Mouse (Mus musculus): ENCODE results near the gene Tubb1. TPM values are rescaled to one million over a fixed set of nuclear protein-coding genes. Genes with fewer than 3 reads are reported as not detected.

Tubb1 gene
- total RNA-seq, 2 experiments from 2014 or later: not detected

GRCm38 (mm10) chr2:174473550-174473927, 23.0 kb downstream of the Tubb1 start:
- TF ChIP-seq CTCF (IDR thresholded peaks at IDR 0.05): no peak
- Histone ChIP-seq H3K27ac (no peak overlapping the region), H3K4me3 (no peak overlapping the region)
- DNase-seq (ENCODE audit: extremely low spot score in 1 of 2, low spot score in 2 of 2): no peak
- intact Hi-C loops (cut with DNase I): loop anchor here (2.0 to 5.0 kb wide), 2 partner anchors 147 to 199 kb away; no protein-coding TSS in a partner anchor

- intact Hi-C loops (cut with DNase I): no loop called here
- Histone ChIP-seq H3K27ac (no peak overlapping the region), H3K4me3 (no peak overlapping the region)
- DNase-seq (ENCODE audit: extremely low spot score in 1 of 2, low spot score in 2 of 2): no peak
- TF ChIP-seq CTCF (IDR thresholded peaks at IDR 0.05): no peak
Measured at GRCm38 (mm10) chr2:174477543-174478319, 27.2 kb downstream of the Tubb1 start.

- no peak for TF ChIP-seq CTCF (IDR thresholded peaks at IDR 0.05)
- intact Hi-C loops (cut with DNase I): no loop called here
- Histone ChIP-seq H3K27ac (no peak overlapping the region), H3K4me3 (no peak overlapping the region)
- DNase-seq (ENCODE audit: extremely low spot score in 1 of 2, low spot score in 2 of 2): no peak
Measured at GRCm38 (mm10) chr2:174478746-174479145, 28.3 kb downstream of the Tubb1 start.

- intact Hi-C loops (cut with DNase I): no loop called here
- TF ChIP-seq CTCF (IDR thresholded peaks at IDR 0.05): no peak
- Histone ChIP-seq H3K4me3 (no peak overlapping the region), H3K27ac (no peak overlapping the region)
- no peak for DNase-seq (ENCODE audit: extremely low spot score in 1 of 2, low spot score in 2 of 2)
Measured at GRCm38 (mm10) chr2:174487005-174487404, 36.5 kb downstream of the Tubb1 start.

- peak; percentile 63 for TF ChIP-seq CTCF (IDR thresholded peaks at IDR 0.05)
- H3K27ac ChIP-seq: no peak overlapping the region
- DNase-seq (ENCODE audit: extremely low spot score in 1 of 2, low spot score in 2 of 2): peak; percentile 22 to 28
- no peak overlapping the region for H3K4me3 ChIP-seq
- intact Hi-C loops (cut with DNase I): loop anchor here (2.0 to 5.0 kb wide), 2 partner anchors 164 to 366 kb away; no protein-coding TSS in a partner anchor
Measured at GRCm38 (mm10) chr2:174492858-174493257, 42.4 kb downstream of the Tubb1 start.

- TF ChIP-seq CTCF (IDR thresholded peaks at IDR 0.05): no peak
- intact Hi-C loops (cut with DNase I): no loop called here
- H3K27ac ChIP-seq: no peak overlapping the region
- DNase-seq (ENCODE audit: extremely low spot score in 1 of 2, low spot score in 2 of 2): no peak
- H3K4me3 ChIP-seq: no peak overlapping the region
Measured at GRCm38 (mm10) chr2:174500814-174501503, 50.5 kb downstream of the Tubb1 start.

GRCm38 (mm10) chr2:174501517-174501916, 51.0 kb downstream of the Tubb1 start:
- intact Hi-C loops (cut with DNase I): no loop called here
- Histone ChIP-seq H3K4me3 (no peak overlapping the region), H3K27ac (no peak overlapping the region)
- no peak for DNase-seq (ENCODE audit: extremely low spot score in 1 of 2, low spot score in 2 of 2)
- no peak for TF ChIP-seq CTCF (IDR thresholded peaks at IDR 0.05)

GRCm38 (mm10) chr2:174502321-174502720, 51.8 kb downstream of the Tubb1 start:
- no peak; the same call in 1 of the 2 replicates for TF ChIP-seq CTCF (IDR thresholded peaks at IDR 0.05)
- no peak for DNase-seq (ENCODE audit: extremely low spot score in 1 of 2, low spot score in 2 of 2)
- intact Hi-C loops (cut with DNase I): no loop called here
- no peak overlapping the region for H3K4me3 ChIP-seq
- no peak overlapping the region for H3K27ac ChIP-seq

GRCm38 (mm10) chr2:174502831-174503460, 52.5 kb downstream of the Tubb1 start:
- intact Hi-C loops (cut with DNase I): no loop called here
- DNase-seq (ENCODE audit: extremely low spot score in 1 of 2, low spot score in 2 of 2): peak; percentile 16 to 24
- no peak for TF ChIP-seq CTCF (IDR thresholded peaks at IDR 0.05)
- Histone ChIP-seq H3K4me3 (no peak overlapping the region), H3K27ac (no peak overlapping the region)

Other genes with a start within 250 kb of the Tubb1 start
- gene Gnas, start 166.4 kb upstream of the Tubb1 start, total RNA-seq (2021): 1,000 to 10,000 TPM; 1,778 to 1,853 TPM
- 1 to 10 TPM; 2.3 to 2.8 TPM for gene Gm20721, start 104.0 kb upstream of the Tubb1 start, total RNA-seq (2021)
- gene Nelfcd, start 34.9 kb upstream of the Tubb1 start, total RNA-seq (2021): 10 to 100 TPM; 47.9 to 50.8 TPM
- 10 to 100 TPM; 33.6 to 34.3 TPM for gene Ctsz, start 11.7 kb upstream of the Tubb1 start, total RNA-seq (2021)
- gene Atp5e, start 13.4 kb downstream of the Tubb1 start, total RNA-seq (2021): 100 to 1,000 TPM; 296 to 302 TPM
- gene Prelid3b, start 22.4 kb downstream of the Tubb1 start, total RNA-seq (2021): 10 to 100 TPM; 50.4 to 52.7 TPM
- 10 to 100 TPM; 16.8 to 20.6 TPM for gene Zfp831, start 192.8 kb downstream of the Tubb1 start, total RNA-seq (2021)

Measured in left cerebral cortex, adult 2 months (tissue).